Mouse (Mus musculus): Measurements from ENCODE around the gene Gm11111. TPM values are rescaled to one million over a fixed set of nuclear protein-coding genes. Genes with fewer than 3 reads are reported as not detected.

The Gm11111 gene
- polyA plus RNA-seq, 1 experiment: not detected

DNA sequence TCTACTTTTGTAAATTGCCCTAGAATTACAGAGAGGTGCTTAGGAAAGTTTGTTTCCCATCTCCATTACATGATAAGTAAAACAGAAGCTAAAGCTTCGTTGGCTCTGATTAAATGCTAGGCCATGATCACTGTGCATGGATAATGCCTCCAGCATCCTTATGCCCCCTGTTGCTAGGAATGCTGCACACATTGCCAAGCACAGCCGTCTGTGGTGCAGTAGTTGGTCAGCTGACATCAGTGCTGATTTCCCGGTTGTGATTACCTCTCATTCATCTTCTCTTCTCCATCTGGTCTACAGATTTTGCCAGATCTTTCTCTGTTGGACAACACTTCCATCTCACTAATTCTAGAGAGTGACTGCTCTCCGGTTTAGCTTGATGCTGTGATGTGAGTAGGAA lies 19.9 kb downstream of the Gm11111 start:
- no peak for TF ChIP-seq GATA1 (IDR thresholded peaks at IDR 0.05; ENCODE audit: low read length)

DNA sequence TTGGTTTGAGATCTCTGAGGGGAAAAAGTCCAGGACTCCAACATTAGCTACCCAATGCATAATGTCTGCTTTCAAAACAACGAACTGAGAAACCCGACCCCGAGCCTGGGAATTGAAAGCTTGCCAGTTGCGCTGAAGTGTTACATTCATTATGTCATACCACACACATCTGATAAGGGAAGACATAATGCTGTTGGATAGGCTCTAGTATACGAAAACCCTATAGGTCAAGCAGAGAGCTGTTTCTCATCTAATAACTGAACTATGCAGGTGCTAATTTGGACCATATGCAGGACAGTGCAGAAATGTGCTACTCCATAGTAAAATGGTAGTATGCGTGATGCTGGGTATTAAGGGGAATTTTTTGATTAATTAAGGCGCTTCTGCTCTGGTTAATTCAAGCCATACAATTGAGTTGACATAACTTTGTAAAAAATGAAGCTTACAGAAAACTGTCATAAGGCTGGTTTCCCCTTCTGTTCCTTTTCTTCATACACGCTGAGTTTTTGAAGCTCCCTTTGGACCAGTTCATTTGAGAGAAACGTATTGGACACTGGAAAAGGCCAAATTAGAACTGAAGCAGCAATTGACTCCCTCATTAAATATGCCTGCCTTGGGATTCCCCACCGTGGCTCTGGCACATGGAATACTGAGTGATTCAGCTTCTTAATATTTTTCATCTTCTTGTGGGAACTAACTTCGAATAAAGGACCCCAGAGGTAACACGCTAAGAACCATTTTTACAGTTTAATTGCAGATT lies 22.4 kb downstream of the Gm11111 start:
- TF ChIP-seq GATA1 (IDR thresholded peaks at IDR 0.05; ENCODE audit: low read length): no peak

DNA sequence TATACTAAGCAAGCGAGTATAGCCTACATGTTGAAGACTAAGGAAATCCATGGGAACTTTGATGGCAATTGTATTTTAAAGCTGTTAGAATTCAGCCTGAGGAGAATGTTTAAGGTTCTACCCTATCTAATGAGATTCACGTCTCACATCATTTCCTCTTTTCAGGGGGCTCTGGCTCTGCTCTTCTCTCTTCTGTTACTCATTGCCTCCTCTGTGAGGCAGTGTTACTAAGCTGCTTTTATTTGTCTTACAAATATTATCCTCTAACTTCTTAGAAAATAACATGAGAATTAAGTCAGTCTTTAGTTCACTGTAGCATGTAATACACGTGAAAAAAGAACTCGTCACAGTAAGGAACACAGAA lies 23.0 kb downstream of the Gm11111 start:
- TF ChIP-seq GATA1 (IDR thresholded peaks at IDR 0.05; ENCODE audit: low read length): no peak

DNA sequence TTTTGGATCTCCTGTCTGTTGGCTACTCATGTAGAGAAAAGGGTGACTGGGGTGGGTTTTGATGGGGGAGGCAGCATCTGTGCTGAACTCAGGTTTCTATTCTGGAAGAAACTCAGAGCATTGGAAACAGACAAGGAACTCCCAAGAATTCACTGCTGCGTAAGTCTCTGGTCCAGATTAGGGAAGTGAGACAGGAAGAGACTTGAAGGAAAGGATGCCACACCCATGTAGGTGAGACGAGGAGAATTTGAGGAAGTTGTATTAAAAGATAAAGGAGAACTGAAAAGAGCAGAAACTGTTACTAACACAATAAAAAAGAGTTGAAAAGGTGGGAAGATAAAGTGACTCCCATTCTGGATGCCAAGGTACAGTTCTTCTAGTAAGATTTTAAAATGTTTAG lies 25.9 kb downstream of the Gm11111 start:
- TF ChIP-seq GATA1 (IDR thresholded peaks at IDR 0.05; ENCODE audit: low read length): no peak

DNA sequence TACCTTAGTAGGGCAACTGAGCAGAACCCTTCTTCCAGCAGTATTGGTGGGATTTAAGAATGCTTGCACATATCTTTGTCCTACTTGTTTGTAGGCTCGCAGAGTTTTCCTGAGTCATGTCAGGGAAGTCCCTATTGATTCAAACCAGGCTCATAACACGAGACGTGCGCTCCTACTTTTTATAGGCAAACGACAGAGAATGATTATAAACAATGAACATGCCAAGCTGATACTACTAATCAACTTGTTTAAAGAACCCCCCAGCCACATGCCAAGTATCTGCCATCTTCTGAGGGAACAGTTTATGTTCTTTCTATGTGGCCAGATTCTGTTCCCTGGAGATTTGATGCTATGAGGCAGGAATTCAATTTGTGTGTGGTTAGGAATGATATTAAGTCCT lies 28.3 kb downstream of the Gm11111 start:
- no peak for TF ChIP-seq GATA1 (IDR thresholded peaks at IDR 0.05; ENCODE audit: low read length)

DNA sequence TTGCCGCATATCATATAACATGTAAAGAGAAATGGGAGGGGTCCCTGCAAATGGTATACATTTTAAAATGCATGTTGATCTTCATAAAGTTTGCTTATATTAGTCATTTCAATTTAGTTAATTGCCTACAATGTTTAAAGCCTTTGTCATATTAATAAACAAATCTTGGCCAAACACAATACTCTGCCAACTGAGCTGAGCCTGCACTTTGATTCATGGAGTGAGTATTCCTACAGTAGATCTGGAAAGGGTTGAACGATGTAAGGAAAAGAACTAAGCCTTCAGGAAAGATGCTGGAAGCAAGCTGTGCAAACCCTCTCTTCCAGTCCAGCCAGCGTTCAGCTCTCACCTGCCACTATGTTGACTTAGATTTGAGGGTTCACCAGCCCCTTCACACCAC lies 29.6 kb downstream of the Gm11111 start:
- no peak for TF ChIP-seq GATA1 (IDR thresholded peaks at IDR 0.05; ENCODE audit: low read length)

DNA sequence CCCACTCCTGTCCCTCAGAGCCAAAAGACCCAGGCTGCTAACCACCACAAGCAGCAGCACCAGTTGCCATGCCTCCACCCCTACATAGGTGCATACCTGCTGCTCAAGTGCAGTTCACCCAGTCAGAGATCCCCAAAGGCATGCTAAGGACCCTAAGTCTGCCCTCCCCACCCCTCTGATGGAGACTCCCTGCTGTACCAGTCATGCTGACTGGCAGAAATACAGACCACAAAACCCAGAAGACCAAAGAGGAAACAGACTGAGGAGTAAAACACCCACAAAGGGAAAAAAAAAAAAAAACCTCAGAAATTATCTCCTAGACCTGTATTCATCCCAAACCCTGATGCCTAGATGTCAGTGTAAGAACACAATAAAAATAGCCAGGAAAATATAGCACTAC lies 33.4 kb downstream of the Gm11111 start:
- no peak for TF ChIP-seq GATA1 (IDR thresholded peaks at IDR 0.05; ENCODE audit: low read length)

Other genes with a start within 250 kb of the Gm11111 start
- gene Cfap299, start 223.4 kb upstream of the Gm11111 start, polyA plus RNA-seq (2012): not detected in 2 replicates

Measured in G1E-ER4 (cell line).